Mouse (Mus musculus) intestine, postnatal 0 days (tissue): ENCODE measurements at regions not wholly inside any gene's neighbourhood (a gene's known extent, or its start where the extent isn't known, plus 50 kb on each side); places are given as distances from the start of the nearest gene placed in this dataset.

ENCODE experiments used
- ATAC-seq: fragments of 200-750 bp; cut with Nextera tagmentation; 2 replicates; pipeline ENCODE4 v1.8.0; 2017; ENCODE audit warnings: mild to moderate bottlenecking, moderate TSS enrichment, moderate library complexity
- H3K27ac ChIP-seq: fragments of 300-500 bp; sonication (generic); 2 replicates; pipeline ENCODE4 v1.5.1; 2014; ENCODE audit warnings: mild to moderate bottlenecking, low read depth, low read length, moderate library complexity
- H3K27me3 ChIP-seq: fragments of 300-500 bp; sonication (generic); replicated peaks from 2 replicates; pipeline ENCODE4 v1.6.1; 2014; ENCODE audit warnings: low read length, mixed read lengths; ENCODE audit not compliant: control insufficient read depth, insufficient read depth
- H3K36me3 ChIP-seq: fragments of 300-500 bp; sonication (generic); 2 replicates; pipeline ENCODE4 v1.6.1; 2014; ENCODE audit warnings: mild to moderate bottlenecking, moderate library complexity; ENCODE audit not compliant: control insufficient read depth, insufficient read depth
- H3K4me1 ChIP-seq: fragments of 300-500 bp; sonication (generic); replicated peaks from 2 replicates; pipeline ENCODE4 v1.6.1; 2014; ENCODE audit warnings: antibody characterized with exemption, low read length, mixed read lengths; ENCODE audit not compliant: control insufficient read depth, insufficient read depth
- H3K4me2 ChIP-seq: fragments of 300-500 bp; sonication (generic); replicated peaks from 2 replicates; pipeline ENCODE4 v1.6.1; 2014; ENCODE audit warnings: low read depth, mild to moderate bottlenecking, moderate library complexity
- H3K4me3 ChIP-seq: fragments of 300-500 bp; sonication (generic); 2 replicates; pipeline ENCODE4 v1.5.1; 2014; ENCODE audit warnings: low read depth, low read length
- H3K9ac ChIP-seq: fragments of 300-500 bp; sonication (generic); 2 replicates; pipeline ENCODE4 v1.6.1; 2014; ENCODE audit warnings: mild to moderate bottlenecking, low read depth, low read length
- H3K9me3 ChIP-seq: fragments of 300-500 bp; sonication (generic); 2 replicates; pipeline ENCODE4 v1.6.1; 2016; ENCODE audit warnings: mixed run types; ENCODE audit not compliant: control insufficient read depth
- CTCF ChIP-seq: sonication (generic); IDR thresholded peaks from 2 replicates; pipeline ENCODE4 v1.5.1; 2016; ENCODE audit warnings: low read depth, mild to moderate bottlenecking, control low read depth, antibody characterized with exemption, moderate library complexity
- WGBS: fragments of 180-500 bp; shearing (Covaris S2); extraction: QIAGEN DNeasy Blood & Tissue Kit; methylation state at CpG from one replicate; pipeline ENCODE4 v1.1.7; 2014; 5-methylcytosine and 5-hydroxymethylcytosine counted together

- 0 out of 2 replicates have a peak, but pooled peaks cover 4% of the 10 kb centered on the region for H3K4me1 ChIP-seq
- no peak overlapping the region for H3K27ac ChIP-seq
- ATAC-seq, result no peak
- no peaks in the 10 kb centered on the region for H3K9me3 ChIP-seq
- no peak for TF ChIP-seq CTCF
- H3K4me3 ChIP-seq, result no peak overlapping the region
- no peaks in the 10 kb centered on the region for H3K27me3 ChIP-seq
- no peak overlapping the region for H3K4me2 ChIP-seq
- no peak overlapping the region for H3K9ac ChIP-seq
- H3K36me3 ChIP-seq, result no peaks in the 10 kb centered on the region
- 83% methylated on average over 5 of the region's 5 CpGs for WGBS
These were observed 214.6 kb downstream of the Parm1 start for GRCm38 (mm10) chr5:91732002-91732401.

- no peak overlapping the region for H3K27ac ChIP-seq
- no peak overlapping the region for H3K4me3 ChIP-seq
- no peak for TF ChIP-seq CTCF
- no peak overlapping the region for H3K9ac ChIP-seq
- H3K36me3 ChIP-seq, result no peaks in the 10 kb centered on the region
- no peak for ATAC-seq
- H3K4me1 ChIP-seq, result 0 out of 2 replicates have a peak, but pooled peaks cover 4% of the 10 kb centered on the region
- no peak overlapping the region for H3K4me2 ChIP-seq
- no peaks in the 10 kb centered on the region for H3K27me3 ChIP-seq
- H3K9me3 ChIP-seq, result no peaks in the 10 kb centered on the region
- 55% methylated on average over 5 of the region's 5 CpGs for WGBS
These were observed 213.7 kb downstream of the Parm1 start for GRCm38 (mm10) chr5:91731155-91731554.

GRCm38 (mm10) chr5:91729868-91730267 lies 212.5 kb downstream of the Parm1 start:
- peak; percentile 69; the same call in 1 of the 2 replicates for ATAC-seq
- WGBS, result 37% methylated on average over 3 of the region's 3 CpGs

GRCm38 (mm10) chr5:91729415-91729814 lies 212.0 kb downstream of the Parm1 start:
- no peak for TF ChIP-seq CTCF
- 69% methylated on average over 4 of the region's 4 CpGs for WGBS
- Histone ChIP-seq H3K27me3 (no peaks in the 10 kb centered on the region), H3K9me3 (no peaks in the 10 kb centered on the region), H3K27ac (no peak overlapping the region), H3K9ac (no peak overlapping the region), H3K36me3 (no peaks in the 10 kb centered on the region), H3K4me2 (no peak overlapping the region), H3K4me1 (0 out of 2 replicates have a peak, but pooled peaks cover 4% of the 10 kb centered on the region), H3K4me3 (no peak overlapping the region)
- ATAC-seq, result no peak

More at GRCm38 (mm10) chr5:91729868-91730267, 212.5 kb downstream of the Parm1 start:
- Histone ChIP-seq H3K4me2 (no peak overlapping the region), H3K9ac (no peak overlapping the region), H3K27ac (no peak overlapping the region), H3K9me3 (no peaks in the 10 kb centered on the region), H3K4me3 (no peak overlapping the region), H3K4me1 (0 out of 2 replicates have a peak, but pooled peaks cover 4% of the 10 kb centered on the region), H3K27me3 (no peaks in the 10 kb centered on the region), H3K36me3 (no peaks in the 10 kb centered on the region)
- no peak for TF ChIP-seq CTCF

- 19% methylated on average over 2 of the region's 2 CpGs for WGBS
- H3K4me2 ChIP-seq, result no peak overlapping the region
- ATAC-seq, result peak; percentile 81
- TF ChIP-seq CTCF, result no peak
- no peak overlapping the region for H3K27ac ChIP-seq
- H3K9me3 ChIP-seq, result no peaks in the 10 kb centered on the region
- no peak overlapping the region for H3K4me3 ChIP-seq
- no peaks in the 10 kb centered on the region for H3K36me3 ChIP-seq
- 0 out of 2 replicates have a peak, but pooled peaks cover 4% of the 10 kb centered on the region for H3K4me1 ChIP-seq
- no peaks in the 10 kb centered on the region for H3K27me3 ChIP-seq
- H3K9ac ChIP-seq, result no peak overlapping the region
These were observed 210.0 kb downstream of the Parm1 start for GRCm38 (mm10) chr5:91727448-91727847.

- Histone ChIP-seq H3K27ac (no peak overlapping the region), H3K9ac (no peak overlapping the region)
- 62% methylated on average over 6 of the region's 6 CpGs for WGBS
These were observed 208.7 kb downstream of the Parm1 start for GRCm38 (mm10) chr5:91726118-91726500.

More at GRCm38 (mm10) chr5:91726118-91726500, 208.7 kb downstream of the Parm1 start:
- Histone ChIP-seq H3K4me3 (no peak overlapping the region), H3K36me3 (no peaks in the 10 kb centered on the region), H3K4me1 (0 out of 2 replicates have a peak, but pooled peaks cover under 1% of the 10 kb centered on the region), H3K27me3 (no peaks in the 10 kb centered on the region), H3K4me2 (no peak overlapping the region), H3K9me3 (no peaks in the 10 kb centered on the region)
- no peak for TF ChIP-seq CTCF
- no peak for ATAC-seq
